10 mouse cellular contexts compared by ENCODE assay signal in genomic region chr1:163344931-163345330, GRCm38 (mm10). TPM values are rescaled to one million over a fixed set of nuclear protein-coding genes. Genes with fewer than 3 reads are reported as not detected.
A peak's percentile ranks its signal among the peaks of the same experiment; 100 is the strongest.
DNase-seq lines count a peak whose midpoint lies in the region; ATAC-seq and TF ChIP-seq lines count a peak whose summit lies in the region.
"Had no signal": no experiment of that assay in that cellular context is flagged by ENCODE, and none has a peak within 500 bp of the region (broad histone marks: within the 10 kb centered on the region; RNA-seq: fewer than 3 reads in every experiment).

No protein-coding gene starts in this region.

- no peak; the same call in 1 of the 2 replicates for TF ChIP-seq RAD21 in MEL (IDR thresholded peaks at IDR 0.05; ENCODE audit: low read depth, low read length)

- H3K27me3 ChIP-seq in liver, embryonic 14.5 days (ENCODE audit: control insufficient read depth, insufficient read depth, low read length) = no peaks in the 10 kb centered on the region
- H3K27me3 ChIP-seq in MEL (ENCODE audit: control insufficient read depth in 1 of 2, insufficient read depth in 2 of 2, low read length in 2 of 2) = no peaks in the 10 kb centered on the region
- no peaks in the 10 kb centered on the region for H3K27me3 ChIP-seq in forebrain, embryonic 16.5 days (replicated peaks; ENCODE audit: control insufficient read depth, insufficient read depth, low read length)

- no peaks in the 10 kb centered on the region for H3K36me3 ChIP-seq in liver, embryonic 14.5 days (replicated peaks; ENCODE audit: control insufficient read depth, insufficient read depth, low read depth)
- H3K36me3 ChIP-seq in MEL (ENCODE audit: control insufficient read depth in 1 of 2, insufficient read depth in 2 of 2, low read length in 2 of 2) = 0 out of 4 replicates have a peak, but pooled peaks cover 0 to under 1% of the 10 kb centered on the region in 2 experiments
- no peaks in the 10 kb centered on the region for H3K36me3 ChIP-seq in forebrain, embryonic 16.5 days (ENCODE audit: control insufficient read depth, insufficient read depth)

- no peak for ATAC-seq in liver, embryonic 14.5 days (ENCODE audit: insufficient read depth)
- 0 out of 2 replicates have a peak, but pooled peaks have one; percentile 53 for ATAC-seq in monocyte, adult 5-6 weeks (replicated peaks; ENCODE audit: insufficient number of reproducible peaks, low FRiP score, low TSS enrichment, poor library complexity, severe bottlenecking)
- no peak for ATAC-seq in forebrain, embryonic 16.5 days

- peak; percentile 32; the same call in 1 of the 2 replicates for TF ChIP-seq CTCF in liver, embryonic 14.5 days (IDR thresholded peaks at IDR 0.05; ENCODE audit: low read depth)
- TF ChIP-seq CTCF in MEL (IDR thresholded peaks at IDR 0.05 in 2 of 3, conservative IDR thresholded peaks at IDR 0.05 in 1 of 3; ENCODE audit: control insufficient read depth in 1 of 3, insufficient read depth in 1 of 3, low read depth in 2 of 3, low read length in 3 of 3, poor library complexity in 1 of 3, severe bottlenecking in 1 of 3) = peak in 2 of 3 experiments; percentile 18 to 22; a peak in 4 of 6 replicates

- TF ChIP-seq EP300 in liver, embryonic 14.5 days (IDR thresholded peaks at IDR 0.05; ENCODE audit: low read depth) = no peak
- no peak for TF ChIP-seq EP300 in MEL (IDR thresholded peaks at IDR 0.05; ENCODE audit: low read depth in 1 of 2, low read length in 2 of 2)

- H3K9me3 ChIP-seq in liver, embryonic 14.5 days (ENCODE audit: control insufficient read depth, low read length) = no peaks in the 10 kb centered on the region
- H3K9me3 ChIP-seq in MEL (replicated peaks; ENCODE audit: insufficient read depth, low read length) = no peaks in the 10 kb centered on the region
- H3K9me3 ChIP-seq in forebrain, embryonic 16.5 days (ENCODE audit: control insufficient read depth, low read length) = no peaks in the 10 kb centered on the region

- no peak overlapping the region for H3K4me3 ChIP-seq in liver, embryonic 14.5 days (ENCODE audit: insufficient read depth in 1 of 2, low read depth in 2 of 2, low read length in 2 of 2)
- H3K4me3 ChIP-seq in MEL (ENCODE audit: control insufficient read depth in 1 of 2, insufficient read depth in 1 of 2, low read depth in 2 of 2, low read length in 2 of 2) = no peak overlapping the region
- no peak overlapping the region for H3K4me3 ChIP-seq in forebrain, embryonic 16.5 days (replicated peaks; ENCODE audit: low read length)

- DNase-seq in embryo, embryonic 10 days (ENCODE audit: low spot score) = peak; percentile 48
- no peak for DNase-seq in embryo, embryonic 10.5 days (ENCODE audit: low spot score)
- DNase-seq in liver, embryonic 14.5 days (ENCODE audit: low read depth in 3 of 3, low spot score in 3 of 3) = no peak
- DNase-seq in liver (no peak), MEL (ENCODE audit: low read depth, low spot score) (peak; percentile 42)
- DNase-seq in Muller cell, postnatal 12 days (ENCODE audit: inconsistent ontology term) = no peak
- DNase-seq: spleen, adult 18-20 months had no signal

- H3K27ac ChIP-seq in liver, embryonic 14.5 days = no peak overlapping the region
- H3K27ac ChIP-seq in MEL (ENCODE audit: control insufficient read depth, low read depth, low read length) = no peak overlapping the region
- no peak overlapping the region for H3K27ac ChIP-seq in forebrain, embryonic 16.5 days (ENCODE audit: low read length)

- WGBS in liver, embryonic 14.5 days (ENCODE audit: insufficient replicate concordance) = 31% methylated on average over 1 of the region's 1 CpGs
- 21% methylated on average over 1 of the region's 1 CpGs for WGBS in forebrain, embryonic 16.5 days

- no peaks in the 10 kb centered on the region for H3K4me1 ChIP-seq in liver, embryonic 14.5 days (replicated peaks; ENCODE audit: control insufficient read depth in 2 of 2, insufficient read depth in 2 of 2, low read length in 1 of 2)
- peaks cover 0 to 2% of the 10 kb centered on the region in 2 experiments; a peak in 1 of 4 replicates for H3K4me1 ChIP-seq in MEL (ENCODE audit: control insufficient read depth in 1 of 2, insufficient read depth in 2 of 2, low read length in 2 of 2)
- peaks cover 2% of the 10 kb centered on the region; the same call in 1 of the 2 replicates for H3K4me1 ChIP-seq in forebrain, embryonic 16.5 days (replicated peaks; ENCODE audit: control insufficient read depth, insufficient read depth, low read length)

- H3K79me2 ChIP-seq in MEL (ENCODE audit: control insufficient read depth, insufficient read depth, low read length, poor library complexity) = no peaks in the 10 kb centered on the region

- no peak overlapping the region for H3K9ac ChIP-seq in liver, embryonic 14.5 days (replicated peaks)
- no peak overlapping the region for H3K9ac ChIP-seq in MEL (ENCODE audit: control insufficient read depth, low read depth, low read length, poor library complexity, severe bottlenecking)
- no peak overlapping the region for H3K9ac ChIP-seq in forebrain, embryonic 16.5 days (replicated peaks; ENCODE audit: low read depth, low read length)

- no peak overlapping the region for H3K4me2 ChIP-seq in liver, embryonic 14.5 days (ENCODE audit: low read depth)
- no peak overlapping the region for H3K4me2 ChIP-seq in forebrain, embryonic 16.5 days (ENCODE audit: low read length)
- H3K4me2 ChIP-seq: heart, embryonic 11.5 days had no signal

- no peak for TF ChIP-seq POLR2A in MEL (IDR thresholded peaks at IDR 0.05; ENCODE audit: control insufficient read depth in 1 of 2, insufficient read depth in 1 of 2, low read depth in 1 of 2, low read length in 2 of 2, poor library complexity in 1 of 2)

TF ChIP-seq in MEL, 35 proteins besides CTCF, POLR2A, EP300 and RAD21:
- TF ChIP-seq ZC3H11A (IDR thresholded peaks at IDR 0.05; ENCODE audit: low read depth, low read length) = no peak
- TF ChIP-seq ZMIZ1 (IDR thresholded peaks at IDR 0.05; ENCODE audit: low read depth, low read length) = no peak
- TF ChIP-seq MXI1 (IDR thresholded peaks at IDR 0.05; ENCODE audit: low read depth, low read length) = no peak
- TF ChIP-seq MEF2A (IDR thresholded peaks at IDR 0.05; ENCODE audit: extremely low read depth, insufficient replicate concordance, low read depth, low read length, poor library complexity, severe bottlenecking) = no peak
- no peak for TF ChIP-seq ZKSCAN1 (IDR thresholded peaks at IDR 0.05; ENCODE audit: low read depth, low read length)
- no peak for TF ChIP-seq UBTF (IDR thresholded peaks at IDR 0.05; ENCODE audit: borderline replicate concordance, insufficient read depth, low read depth, low read length)
- TF ChIP-seq MAX (IDR thresholded peaks at IDR 0.05; ENCODE audit: low read length) = no peak
- TF ChIP-seq KAT2A (conservative IDR thresholded peaks at IDR 0.05; ENCODE audit: low read depth, low read length) = no peak
- no peak for TF ChIP-seq USF2 (IDR thresholded peaks at IDR 0.05; ENCODE audit: borderline replicate concordance in 1 of 2, insufficient read depth in 1 of 2, low read depth in 1 of 2, low read length in 2 of 2)
- no peak for TF ChIP-seq ETS1 (IDR thresholded peaks at IDR 0.05; ENCODE audit: low read depth, low read length)
- no peak for TF ChIP-seq E2F4 (IDR thresholded peaks at IDR 0.05; ENCODE audit: borderline replicate concordance, low read depth, low read length)
- TF ChIP-seq RCOR1 (IDR thresholded peaks at IDR 0.05; ENCODE audit: low read depth, low read length) = no peak
- no peak for TF ChIP-seq MAZ (IDR thresholded peaks at IDR 0.05; ENCODE audit: low read depth, low read length)
- no peak for TF ChIP-seq TCF12 (IDR thresholded peaks at IDR 0.05; ENCODE audit: low read depth, low read length)
- no peak for TF ChIP-seq USF1 (IDR thresholded peaks at IDR 0.05; ENCODE audit: low read depth, low read length)
- TF ChIP-seq TBP (IDR thresholded peaks at IDR 0.05; ENCODE audit: low read depth, low read length) = no peak
- TF ChIP-seq GATA1 (IDR thresholded peaks at IDR 0.05; ENCODE audit: low read depth, low read length) = no peak
- TF ChIP-seq POLR2AphosphoS5 (IDR thresholded peaks at IDR 0.05; ENCODE audit: borderline replicate concordance, low read depth, low read length) = no peak
- TF ChIP-seq MAFK (IDR thresholded peaks at IDR 0.05; ENCODE audit: borderline replicate concordance, low read depth, low read length) = no peak

RNA-seq across cellular contexts. Expression of gene Prrx1, which starts 31.4 kb away (rescaled TPM):
- polyA plus RNA-seq in liver, embryonic 14.5 days (2012; rRNA removed) = 0.06 and 0.23 TPM in 2 replicates
- 0.13 TPM in 1 of 2 replicates, not detected in the other for polyA plus RNA-seq in liver, embryonic 14.5 days (2014; fragmentation: Nextera tagmentation; extraction: Ambion mirVana)
- total RNA-seq in MEL (2012; rRNA removed) = not detected in 2 replicates
- not detected for polyA plus RNA-seq in MEL (2012; ENCODE audit: insufficient read depth in 1 of 2, insufficient read length in 2 of 2, low read depth in 1 of 2, low replicate concordance in 2 of 2, missing spikeins in 1 of 2)
- total RNA-seq in monocyte, adult 5-6 weeks (2017) = 0.10 TPM in 1 of 3 replicates, not detected in the others
- polyA plus RNA-seq in forebrain, embryonic 16.5 days (2015; fragmentation: Nextera tagmentation; extraction: Ambion mirVana) = 3.4 and 6.3 TPM in 2 replicates

RNA-seq across cellular contexts. Expression of gene Gorab, which starts 58.5 kb away (rescaled TPM):
- 1.9 and 2.4 TPM in 2 replicates for polyA plus RNA-seq in liver, embryonic 14.5 days (2012; rRNA removed)
- 3.3 and 4.2 TPM in 2 replicates for polyA plus RNA-seq in liver, embryonic 14.5 days (2014; fragmentation: Nextera tagmentation; extraction: Ambion mirVana)
- total RNA-seq in MEL (2012; rRNA removed) = 3.3 and 3.5 TPM in 2 replicates
- polyA plus RNA-seq in MEL (2012; ENCODE audit: insufficient read depth in 1 of 2, insufficient read length in 2 of 2, low read depth in 1 of 2, low replicate concordance in 2 of 2, missing spikeins in 1 of 2) = 1 to 10 TPM in 1 of 2 experiments, not detected in 1; 4.2 TPM
- total RNA-seq in monocyte, adult 5-6 weeks (2017) = 19.5 to 29.3 TPM (median 24.9 TPM) in 3 replicates
- polyA plus RNA-seq in forebrain, embryonic 16.5 days (2015; fragmentation: Nextera tagmentation; extraction: Ambion mirVana) = 25.2 and 27.9 TPM in 2 replicates

Comparison
In these comparisons a context has a peak if more than half of its experiments do, and no peak if none do; other contexts are left out.
1. DNase-seq: peak in embryo, embryonic 10 days (single experiment) and MEL (single experiment); none in embryo, embryonic 10.5 days (single experiment), liver, embryonic 14.5 days (0 of 3), liver (single experiment) and Muller cell, postnatal 12 days (single experiment).